Mouse (Mus musculus) stomach, adult 2 months (tissue): ENCODE data around the gene Olfr1418. TPM values are rescaled to one million over a fixed set of nuclear protein-coding genes. Genes with fewer than 3 reads are reported as not detected.

Experiments used
- polyA plus RNA-seq: library from polyadenylated mRNA; depleted of rRNA; stranded (reverse); fragments of >200 nt; gene quantifications from 2 replicates; pipeline ENCODE4 v1.2.3, GENCODE M21; 2012; rRNA removed

Olfr1418 gene
- not detected in 2 replicates for polyA plus RNA-seq

DNA sequence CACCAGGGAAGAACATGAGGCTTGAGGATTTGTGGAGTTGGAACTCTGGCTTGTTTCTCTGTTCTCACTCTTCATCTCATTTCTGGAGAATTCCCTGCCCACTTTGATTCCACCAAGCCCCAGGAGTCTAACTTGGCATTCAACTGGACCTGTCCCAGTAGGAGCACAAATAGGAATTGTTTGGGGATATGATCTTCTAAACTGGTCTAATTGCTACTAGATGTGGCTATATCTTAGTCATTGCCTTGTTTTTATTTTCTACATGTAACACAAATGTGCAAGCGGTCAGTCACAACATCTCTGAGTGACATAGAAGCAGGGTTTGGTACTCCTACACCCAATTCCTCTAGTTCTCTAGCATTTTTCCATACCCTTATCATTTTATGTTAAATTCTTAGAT lies at the start of gene Olfr1418:
Gene Olfr1418 (minus strand): TSS at position 101 of the 400 bp plus-strand sequence.

DNA sequence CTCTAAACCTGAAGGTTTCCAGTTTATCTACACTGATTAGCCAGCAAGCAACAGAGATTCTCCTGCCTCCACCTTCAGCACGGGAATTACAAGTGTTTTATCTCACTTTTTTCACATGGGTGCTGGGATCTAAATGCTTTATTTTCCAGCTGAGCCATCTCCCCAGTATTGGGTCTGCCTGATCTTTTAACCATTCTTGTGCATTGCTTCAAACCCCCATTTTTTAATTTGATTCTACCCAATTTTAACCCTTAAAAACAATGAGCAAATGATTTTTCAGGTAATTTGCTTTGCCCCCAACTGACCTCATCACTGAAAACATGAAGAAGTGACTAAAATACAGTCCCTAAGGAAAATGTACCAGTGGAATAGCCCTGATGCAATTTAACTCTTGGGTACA lies 25.4 kb upstream of the Olfr1418 start, which contains the start of gene Olfr1420:
Gene Olfr1420 (plus strand): TSS at position 301 of the 400 bp plus-strand sequence.

DNA sequence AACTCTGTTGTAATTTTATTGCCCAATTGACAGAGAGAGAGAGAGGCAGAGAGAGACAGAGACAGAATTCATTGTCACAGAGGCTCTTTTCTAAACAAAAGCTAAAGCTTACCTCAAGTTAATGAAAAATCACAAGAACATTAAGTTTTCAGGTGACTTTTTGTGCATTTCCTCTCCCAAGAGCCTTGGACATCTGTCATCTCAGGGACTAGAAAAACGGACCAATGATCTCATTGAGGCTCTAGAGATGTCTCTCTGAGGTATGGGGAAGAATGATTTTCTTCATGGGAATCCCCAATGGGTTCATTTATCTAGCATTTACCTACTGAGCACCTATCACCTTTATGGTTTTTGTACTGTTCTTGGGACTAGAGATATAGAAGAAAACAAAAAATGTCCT lies 14.1 kb upstream of the Olfr1418 start, which contains the start of gene Olfr1419:
Gene Olfr1419 (minus strand): TSS at position 101 of the 400 bp plus-strand sequence.

DNA sequence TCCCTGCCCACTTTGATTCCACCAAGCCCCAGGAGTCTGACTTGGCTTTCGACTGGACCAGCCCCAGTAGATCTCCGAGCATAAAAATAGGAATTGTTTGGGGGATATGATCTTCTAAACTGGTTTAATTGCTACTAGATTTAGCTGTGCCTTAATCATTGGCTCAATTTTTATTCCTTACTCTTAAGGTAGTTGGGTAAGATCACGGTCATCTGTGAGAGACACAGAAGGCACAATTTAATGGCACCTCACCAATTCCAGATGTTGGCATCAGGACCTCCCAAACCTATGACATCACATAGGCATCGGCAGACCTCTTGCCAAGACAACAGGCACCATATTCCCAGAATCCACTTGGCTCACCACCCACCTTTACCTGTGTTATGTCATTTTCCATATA lies 21.7 kb downstream of the Olfr1418 start, which contains the start of gene Olfr1417:
Gene Olfr1417 (minus strand): TSS at position 101 of the 400 bp plus-strand sequence.

DNA sequence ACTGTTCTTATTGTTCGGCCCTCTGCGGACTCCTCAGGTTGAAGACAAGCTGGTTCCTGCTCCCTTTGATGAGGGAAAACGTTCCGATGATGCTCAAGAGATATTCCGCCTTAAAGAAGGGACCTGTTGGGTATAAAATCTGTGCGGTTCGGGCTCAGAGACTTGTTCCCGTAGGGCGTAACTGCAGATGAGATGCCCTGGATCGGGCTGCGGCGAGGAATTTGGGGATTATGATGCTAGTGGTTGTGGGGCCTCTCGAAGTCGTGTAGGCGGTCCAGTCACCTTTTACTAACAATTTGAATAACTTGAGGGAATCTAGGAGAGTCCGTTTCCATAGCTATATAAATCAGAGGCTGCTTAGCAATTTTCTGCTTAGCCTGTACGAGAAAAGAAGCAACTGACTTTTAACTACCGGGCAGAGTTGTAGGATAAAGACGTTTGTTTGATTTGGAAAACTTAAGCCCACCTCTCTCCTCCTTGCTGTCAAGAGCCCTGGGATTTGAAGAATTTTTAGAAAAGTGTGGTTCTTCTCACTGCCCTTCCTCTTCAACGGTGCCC lies 41.6 kb downstream of the Olfr1418 start, which contains the start of gene Stx3:
Gene Stx3 (minus strand): TSS at position 261 of the 558 bp plus-strand sequence.

Other genes starting within 250 kb of the Olfr1418 start
- gene Ms4a2, start 237.3 kb downstream of the Olfr1418 start, polyA plus RNA-seq = 0.06 TPM in 1 of 2 replicates, not detected in the other
- not detected in 2 replicates for gene Ms4a3, start 220.2 kb downstream of the Olfr1418 start, polyA plus RNA-seq
- gene Oosp2, start 200.5 kb downstream of the Olfr1418 start, polyA plus RNA-seq = not detected in 2 replicates
- gene Oosp1, start 169.9 kb downstream of the Olfr1418 start, polyA plus RNA-seq = not detected in 2 replicates
- not detected in 2 replicates for gene Oosp3, start 164.0 kb downstream of the Olfr1418 start, polyA plus RNA-seq
- gene Gif, start 113.5 kb downstream of the Olfr1418 start, polyA plus RNA-seq = 631 and 840 TPM in 2 replicates
- 3.0 and 4.0 TPM in 2 replicates for gene Mrpl16, start 90.7 kb downstream of the Olfr1418 start, polyA plus RNA-seq
- gene Stx3, start 41.7 kb downstream of the Olfr1418 start, polyA plus RNA-seq = 7.2 and 10.5 TPM in 2 replicates
- not detected in 2 replicates for gene Olfr1417, start 21.8 kb downstream of the Olfr1418 start, polyA plus RNA-seq
- not detected in 2 replicates for gene Olfr1419, start 14.0 kb upstream of the Olfr1418 start, polyA plus RNA-seq
- gene Olfr1420, start 25.5 kb upstream of the Olfr1418 start, polyA plus RNA-seq = not detected in 2 replicates
- 3.5 and 5.7 TPM in 2 replicates for gene Patl1, start 51.3 kb upstream of the Olfr1418 start, polyA plus RNA-seq
- 3.5 and 5.6 TPM in 2 replicates for gene Osbp, start 104.9 kb upstream of the Olfr1418 start, polyA plus RNA-seq
- not detected in 2 replicates for gene Olfr1423, start 180.3 kb upstream of the Olfr1418 start, polyA plus RNA-seq
- gene Olfr1424, start 201.6 kb upstream of the Olfr1418 start, polyA plus RNA-seq = not detected in 2 replicates
- not detected in 2 replicates for gene Olfr1425, start 216.7 kb upstream of the Olfr1418 start, polyA plus RNA-seq
- gene Olfr1426, start 230.9 kb upstream of the Olfr1418 start, polyA plus RNA-seq = not detected in 2 replicates
- not detected in 2 replicates for gene Olfr1427, start 242.3 kb upstream of the Olfr1418 start, polyA plus RNA-seq